Mouse (Mus musculus) bone marrow macrophage, adult 2 months (primary cell): Measurements from ENCODE around the gene Acot5.

Experiments
- CTCF ChIP-seq: IDR thresholded peaks from 2 replicates; pipeline ENCODE4 v1.5.1; 2012; ENCODE audit warnings: low read depth, mild to moderate bottlenecking, low read length, moderate library complexity
- POLR2A ChIP-seq: IDR thresholded peaks from 2 replicates; pipeline ENCODE4 v1.6.1; 2012; ENCODE audit warnings: mild to moderate bottlenecking, low read depth, low read length, borderline replicate concordance

- TF ChIP-seq POLR2A, result no peak
- no peak for TF ChIP-seq CTCF
Observed at GRCm38 (mm10) chr12:84110814-84111213, 41.7 kb downstream of the Acot5 start.
